Mouse (Mus musculus): ENCODE measurements around the gene Gxylt2. TPM values are rescaled to one million over a fixed set of nuclear protein-coding genes. Genes with fewer than 3 reads are reported as not detected.

Gene Gxylt2
- total RNA-seq, 2 experiments from 2014 or later = 1.2 to 1.6 TPM

DNA sequence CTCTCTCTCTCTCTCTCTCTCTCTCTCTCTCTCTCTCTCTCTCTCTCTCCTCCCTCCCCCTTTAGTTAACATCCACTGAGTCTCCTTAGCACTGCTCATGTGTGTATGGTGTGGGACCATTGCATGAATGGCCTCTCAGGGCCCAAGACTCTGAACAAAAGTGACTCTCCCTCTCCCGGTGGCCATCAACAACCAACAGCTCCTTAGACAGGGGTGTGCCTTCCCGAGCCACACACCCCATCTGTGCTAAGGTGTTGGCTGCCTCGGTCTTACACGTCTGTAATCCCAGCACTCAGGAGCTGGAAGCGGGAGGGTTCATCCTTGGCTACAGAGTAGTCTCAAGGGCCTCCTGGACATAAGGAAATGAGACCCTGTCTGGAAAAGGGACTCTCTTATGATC, 4.5 kb upstream of the Gxylt2 start:
- DNase-seq (ENCODE audit: extremely low spot score in 1 of 2, low spot score in 2 of 2) = no peak
- TF ChIP-seq CTCF (IDR thresholded peaks at IDR 0.05) = no peak
- intact Hi-C loops (cut with DNase I) = loop anchor here (10.0 kb wide), 1 partner anchor 135 kb away; the partner anchor contains the start of gene Ppp4r2
- no peak overlapping the region for H3K27ac ChIP-seq
- no peak overlapping the region for H3K4me3 ChIP-seq

DNA sequence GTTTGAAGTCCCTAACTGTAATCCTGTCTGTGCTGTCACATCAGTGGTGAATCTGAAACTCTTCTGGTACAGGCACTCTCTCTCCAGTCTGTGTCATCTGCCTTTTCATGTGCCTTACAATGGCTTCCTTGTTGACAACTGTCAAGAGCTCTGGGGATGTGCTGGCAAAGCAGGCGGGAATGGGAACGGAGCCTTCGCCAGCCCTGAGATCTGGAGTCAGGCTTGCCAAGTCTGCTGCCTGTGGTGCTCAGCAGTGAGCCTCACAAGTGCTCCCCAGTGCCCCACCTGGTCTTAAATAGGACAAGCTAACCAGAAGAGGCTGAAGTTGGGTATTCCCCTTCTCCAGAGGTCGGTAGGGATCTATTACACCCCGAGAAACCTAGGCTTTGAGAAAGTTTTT, 3.8 kb upstream of the Gxylt2 start:
- intact Hi-C loops (cut with DNase I) = loop anchor here (10.0 kb wide), 1 partner anchor 134 kb away; the partner anchor contains the start of gene Ppp4r2
- DNase-seq (ENCODE audit: extremely low spot score in 1 of 2, low spot score in 2 of 2) = peak in 1 of 2 experiments; percentile 15
- TF ChIP-seq CTCF (IDR thresholded peaks at IDR 0.05) = no peak

DNA sequence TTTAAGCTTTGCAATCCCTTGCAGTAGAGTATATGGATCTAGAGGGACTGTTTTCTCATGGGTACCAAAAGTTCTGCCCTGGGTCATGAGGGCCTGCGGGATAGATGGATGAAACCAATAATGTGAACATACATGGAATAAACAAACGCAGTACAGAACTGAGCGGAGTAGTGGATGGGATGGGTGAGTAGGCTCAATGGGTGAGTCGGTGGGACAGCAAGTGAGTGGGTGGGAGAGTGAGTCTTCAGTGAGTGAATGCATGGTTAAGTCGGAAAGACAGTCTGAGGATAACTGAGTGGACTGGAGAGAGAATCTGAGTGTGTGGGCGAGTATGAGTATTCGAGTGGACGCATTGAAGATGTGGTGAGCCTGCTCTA, 349 bp upstream of the Gxylt2 start:
- no peak overlapping the region for H3K27ac ChIP-seq
- intact Hi-C loops (cut with DNase I) = loop anchor here (10.0 kb wide), 1 partner anchor 131 kb away; the partner anchor contains the start of gene Ppp4r2

More for the DNA sequence above, 3.8 kb upstream of the Gxylt2 start:
- H3K4me3 ChIP-seq = no peak overlapping the region
- H3K27ac ChIP-seq = no peak overlapping the region

DNA sequence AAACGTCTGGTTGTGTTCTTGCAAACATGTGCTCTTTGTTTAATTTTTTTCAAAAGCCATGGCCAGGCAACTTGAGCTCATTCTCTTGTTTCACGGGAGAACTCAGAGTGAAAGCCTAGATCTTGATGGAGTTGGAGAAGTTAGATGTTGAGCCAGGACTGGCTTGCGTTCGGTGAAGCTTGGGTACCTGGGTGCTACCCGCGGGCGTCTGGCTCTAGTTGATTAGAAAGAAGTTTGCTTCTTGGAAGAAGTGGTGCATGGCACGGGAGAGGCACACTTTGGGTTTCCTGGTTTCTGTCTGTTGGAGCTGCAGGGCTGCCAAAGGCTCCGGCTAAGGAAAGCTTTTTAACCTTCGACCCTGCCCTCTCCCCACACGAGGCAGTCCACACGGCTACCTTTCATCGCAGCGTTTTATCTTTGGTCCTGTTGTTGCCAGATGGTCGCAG, 855 bp downstream of the Gxylt2 start:
- intact Hi-C loops (cut with DNase I) = loop anchor here (10.0 kb wide), 1 partner anchor 129 kb away; the partner anchor contains the start of gene Ppp4r2
- peak overlapping the region; percentile 55 for H3K4me3 ChIP-seq
- TF ChIP-seq CTCF (IDR thresholded peaks at IDR 0.05) = no peak
- no peak overlapping the region for H3K27ac ChIP-seq
- DNase-seq (ENCODE audit: extremely low spot score in 1 of 2, low spot score in 2 of 2) = no peak

More for the DNA sequence above, 349 bp upstream of the Gxylt2 start:
- peak overlapping the region; percentile 55 for H3K4me3 ChIP-seq
- no peak for TF ChIP-seq CTCF (IDR thresholded peaks at IDR 0.05)
- DNase-seq (ENCODE audit: extremely low spot score in 1 of 2, low spot score in 2 of 2) = no peak

DNA sequence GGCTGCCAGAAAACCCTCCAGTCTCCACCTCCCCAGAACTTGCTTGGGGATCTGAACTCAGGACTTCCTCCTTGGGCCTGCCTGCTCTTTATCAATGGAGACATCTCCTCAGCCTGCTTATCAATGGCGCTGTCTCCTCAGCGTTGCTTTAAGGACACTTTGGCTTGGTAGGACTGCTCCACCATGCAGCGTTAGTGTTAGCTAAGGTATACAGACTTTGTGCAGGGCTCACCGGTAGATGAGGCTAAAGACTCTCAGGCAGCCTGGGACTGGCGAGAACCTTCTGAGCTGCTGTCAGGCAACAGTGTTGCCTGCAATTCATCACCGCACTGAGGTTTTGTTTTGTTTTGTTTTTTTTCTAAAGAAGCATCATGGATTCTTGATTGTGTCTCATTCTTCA, 2.3 kb downstream of the Gxylt2 start:
- H3K27ac ChIP-seq = no peak overlapping the region
- DNase-seq (ENCODE audit: extremely low spot score in 1 of 2, low spot score in 2 of 2) = no peak
- intact Hi-C loops (cut with DNase I) = loop anchor here (10.0 kb wide), 1 partner anchor 128 kb away; the partner anchor contains the start of gene Ppp4r2
- no peak overlapping the region for H3K4me3 ChIP-seq
- TF ChIP-seq CTCF (IDR thresholded peaks at IDR 0.05) = no peak

DNA sequence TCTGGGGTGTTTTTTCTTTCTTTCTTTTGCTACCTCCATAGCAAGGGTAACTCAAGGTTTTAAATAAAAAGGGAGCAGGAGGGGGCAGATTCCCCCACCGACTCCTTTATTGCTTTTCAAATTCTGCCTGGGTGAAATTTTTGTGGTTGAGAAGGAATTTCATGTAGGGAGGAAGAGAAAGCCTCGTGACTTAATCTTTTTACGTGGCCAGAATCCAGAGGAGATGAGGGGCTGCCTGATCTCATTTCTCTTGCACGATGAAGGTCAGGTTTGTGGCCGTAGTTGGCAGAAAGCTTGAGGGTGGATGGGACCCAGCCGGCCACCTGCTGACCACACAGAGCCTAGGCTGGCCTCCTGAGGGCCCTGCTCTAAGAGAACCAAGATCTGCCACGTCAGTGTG, 3.0 kb downstream of the Gxylt2 start:
- no peak overlapping the region for H3K27ac ChIP-seq
- H3K4me3 ChIP-seq = no peak overlapping the region
- no peak for DNase-seq (ENCODE audit: extremely low spot score in 1 of 2, low spot score in 2 of 2)
- TF ChIP-seq CTCF (IDR thresholded peaks at IDR 0.05) = no peak
- intact Hi-C loops (cut with DNase I) = loop anchor here (10.0 kb wide), 1 partner anchor 127 kb away; the partner anchor contains the start of gene Ppp4r2

DNA sequence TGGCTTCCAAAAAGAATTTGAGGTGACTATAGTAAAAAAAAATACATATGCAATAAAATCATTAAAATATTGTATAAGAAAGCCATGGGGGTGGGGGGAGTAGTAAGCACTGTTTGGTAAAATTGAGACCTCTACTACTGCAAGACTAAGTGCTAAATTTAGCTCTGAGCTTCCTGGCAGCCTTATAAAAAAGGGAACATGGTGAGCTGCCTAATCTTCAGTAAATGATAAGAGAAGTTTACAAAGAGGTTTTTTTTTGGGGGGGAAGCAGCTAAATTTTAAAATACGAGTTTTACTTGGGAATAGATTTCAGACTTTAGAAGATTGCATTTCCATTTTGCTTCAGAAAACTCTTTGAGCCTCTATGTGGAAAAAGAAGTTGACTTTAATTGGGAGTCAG, 3.7 kb downstream of the Gxylt2 start:
- Histone ChIP-seq H3K27ac (no peak overlapping the region), H3K4me3 (no peak overlapping the region)
- intact Hi-C loops (cut with DNase I) = loop anchor here (10.0 kb wide), 1 partner anchor 127 kb away; the partner anchor contains the start of gene Ppp4r2
- DNase-seq (ENCODE audit: extremely low spot score in 1 of 2, low spot score in 2 of 2) = no peak
- no peak for TF ChIP-seq CTCF (IDR thresholded peaks at IDR 0.05)

DNA sequence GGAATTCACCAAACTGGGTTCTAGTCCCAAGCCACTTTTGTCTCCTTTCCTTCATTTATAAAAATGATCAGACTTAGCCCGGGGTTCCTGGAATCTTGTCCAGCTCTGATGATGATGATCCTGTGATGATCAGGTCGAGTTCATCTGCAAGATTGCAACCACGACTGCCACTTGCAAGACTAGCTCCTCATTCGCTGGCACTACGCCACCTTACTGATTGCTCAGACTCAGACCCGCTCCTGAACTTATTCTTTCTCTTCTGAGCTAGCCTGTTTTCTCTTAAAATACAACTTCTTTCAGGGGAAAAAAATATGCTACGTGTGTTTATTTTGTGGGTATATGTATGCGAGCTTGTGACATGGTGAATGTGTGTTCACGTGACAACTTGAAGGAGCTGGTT, 4.5 kb downstream of the Gxylt2 start:
- Histone ChIP-seq H3K27ac (no peak overlapping the region), H3K4me3 (no peak overlapping the region)
- TF ChIP-seq CTCF (IDR thresholded peaks at IDR 0.05) = no peak
- intact Hi-C loops (cut with DNase I) = loop anchor here (10.0 kb wide), 1 partner anchor 126 kb away; the partner anchor contains the start of gene Ppp4r2
- no peak for DNase-seq (ENCODE audit: extremely low spot score in 1 of 2, low spot score in 2 of 2)

DNA sequence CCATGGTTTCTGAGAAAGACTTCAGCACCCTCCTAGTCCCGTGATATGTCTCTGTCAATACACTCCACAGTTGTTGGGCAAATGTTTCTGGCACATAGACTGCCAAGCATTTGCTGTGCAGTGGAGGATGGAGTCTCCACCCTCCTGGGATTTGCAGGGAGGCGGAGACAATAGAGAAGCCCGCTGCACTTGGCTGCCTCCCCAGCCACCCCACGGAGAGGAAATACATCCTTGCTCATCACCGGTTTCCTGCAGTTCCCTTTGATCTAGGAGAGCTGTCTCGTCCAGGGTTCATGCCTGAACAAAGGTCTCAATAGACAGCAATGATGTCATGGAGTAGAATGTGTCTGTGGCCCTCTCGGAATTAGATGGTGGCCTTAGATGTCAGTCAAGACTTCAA, 4.9 kb downstream of the Gxylt2 start:
- no peak for TF ChIP-seq CTCF (IDR thresholded peaks at IDR 0.05)
- no peak overlapping the region for H3K4me3 ChIP-seq
- intact Hi-C loops (cut with DNase I) = loop anchor here (10.0 kb wide), 1 partner anchor 125 kb away; the partner anchor contains the start of gene Ppp4r2
- no peak overlapping the region for H3K27ac ChIP-seq
- DNase-seq (ENCODE audit: extremely low spot score in 1 of 2, low spot score in 2 of 2) = peak in 1 of 2 experiments; percentile 16

DNA sequence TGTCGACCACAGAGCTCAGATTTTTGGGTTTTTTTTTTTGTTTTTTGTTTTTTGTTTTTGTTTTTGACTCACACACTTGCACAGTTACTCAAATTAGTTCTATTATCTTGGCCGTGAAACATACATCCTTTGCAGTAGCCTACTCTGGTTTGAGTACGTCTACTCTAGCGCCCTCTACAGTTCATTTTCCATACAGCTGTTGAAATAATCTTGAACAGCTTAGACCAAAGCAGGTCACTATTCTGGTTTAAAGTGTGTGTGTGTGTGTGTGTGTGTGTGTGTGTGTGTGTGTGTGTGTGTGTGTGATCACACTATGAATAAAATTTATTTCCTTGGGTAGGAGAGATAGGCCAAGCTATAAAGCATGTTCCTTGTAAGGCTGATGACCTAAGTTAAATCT, 5.6 kb downstream of the Gxylt2 start:
- intact Hi-C loops (cut with DNase I) = no loop called here
- no peak overlapping the region for H3K4me3 ChIP-seq
- no peak overlapping the region for H3K27ac ChIP-seq
- DNase-seq (ENCODE audit: extremely low spot score in 1 of 2, low spot score in 2 of 2) = no peak
- TF ChIP-seq CTCF (IDR thresholded peaks at IDR 0.05) = peak; percentile 44

DNA sequence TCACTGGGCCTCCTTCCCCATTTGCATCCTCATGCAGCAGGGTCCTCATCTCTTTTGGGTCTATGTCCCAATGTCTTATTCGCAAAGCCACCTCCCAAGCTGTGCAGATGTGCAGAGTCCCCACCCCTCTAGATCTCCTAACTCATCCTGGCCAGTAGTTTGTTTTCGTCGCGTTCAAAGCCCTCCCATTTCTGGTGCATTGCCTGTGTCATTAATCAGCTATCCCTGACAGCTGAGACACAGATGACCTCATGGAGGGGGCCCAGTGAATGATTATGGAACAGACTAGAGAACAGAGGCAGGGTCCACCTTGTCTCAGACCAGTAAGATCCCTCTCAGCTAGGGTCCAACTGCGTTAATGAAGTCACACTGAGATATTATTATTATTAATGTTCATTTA, 6.3 kb downstream of the Gxylt2 start:
- H3K27ac ChIP-seq = no peak overlapping the region
- no peak overlapping the region for H3K4me3 ChIP-seq
- DNase-seq (ENCODE audit: extremely low spot score in 1 of 2, low spot score in 2 of 2) = no peak
- intact Hi-C loops (cut with DNase I) = no loop called here
- no peak for TF ChIP-seq CTCF (IDR thresholded peaks at IDR 0.05)

DNA sequence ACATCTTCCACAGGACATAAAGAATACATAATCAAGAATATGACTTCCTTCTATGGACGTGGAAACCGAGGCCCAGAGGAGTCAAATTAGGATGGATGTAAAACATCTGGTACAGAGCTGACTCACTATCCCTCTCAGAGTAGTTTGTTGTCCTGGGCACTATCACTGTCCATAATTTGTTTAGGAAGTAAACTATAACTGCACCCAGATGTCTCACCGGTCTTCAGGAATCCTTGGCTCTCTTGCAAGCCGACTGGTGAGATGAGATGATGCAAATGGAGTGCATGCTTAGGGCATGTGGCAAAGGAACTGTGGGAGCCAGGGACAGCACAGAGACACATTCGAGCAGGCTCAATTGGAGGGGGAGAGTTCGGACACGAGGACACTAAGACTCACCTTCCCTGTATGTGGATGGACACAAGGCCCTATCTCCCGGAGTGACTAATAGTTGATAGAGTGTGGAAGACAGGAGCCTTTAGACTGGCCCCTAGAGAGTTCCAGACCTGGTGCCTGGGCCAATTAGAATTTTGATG, 10.8 kb downstream of the Gxylt2 start:
- no peak for DNase-seq (ENCODE audit: extremely low spot score in 1 of 2, low spot score in 2 of 2)
- Histone ChIP-seq H3K27ac (no peak overlapping the region), H3K4me3 (no peak overlapping the region)
- TF ChIP-seq CTCF (IDR thresholded peaks at IDR 0.05) = no peak
- intact Hi-C loops (cut with DNase I) = no loop called here

DNA sequence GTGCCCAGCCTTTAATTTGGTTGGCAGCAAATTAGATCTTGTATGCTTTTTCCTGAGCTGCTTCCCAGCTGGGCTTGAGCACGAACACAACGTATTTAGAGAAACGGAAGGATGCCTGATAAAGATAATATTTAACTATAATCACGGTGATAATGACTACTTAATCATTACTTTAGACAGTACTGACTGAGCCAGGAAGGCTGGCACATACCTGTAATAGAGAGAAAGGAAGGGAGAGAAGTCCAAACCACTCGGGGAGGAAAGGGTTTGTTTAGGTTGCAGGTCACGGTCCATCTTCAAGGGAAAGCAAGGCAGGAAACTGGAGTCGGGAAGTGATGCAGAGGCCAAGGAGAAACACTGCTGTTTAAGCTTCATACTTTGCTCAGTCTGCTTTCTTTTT, 11.6 kb downstream of the Gxylt2 start:
- TF ChIP-seq CTCF (IDR thresholded peaks at IDR 0.05) = no peak
- no peak for DNase-seq (ENCODE audit: extremely low spot score in 1 of 2, low spot score in 2 of 2)
- intact Hi-C loops (cut with DNase I) = no loop called here
- Histone ChIP-seq H3K4me3 (no peak overlapping the region), H3K27ac (no peak overlapping the region)
